In genomic region chr1:39923395-39924337, GRCm38 (mm10) we compare ENCODE assay signal across 8 mouse cellular contexts. TPM values are rescaled to one million over a fixed set of nuclear protein-coding genes. Genes with fewer than 3 reads are reported as not detected.
DNase-seq lines count a peak whose midpoint lies in the region; ATAC-seq and TF ChIP-seq lines count a peak whose summit lies in the region.

No protein-coding gene starts in this region.

- H3K27ac ChIP-seq in lung, embryonic 14.5 days (ENCODE audit: low read depth): peak overlapping the region; percentile 33
- peak overlapping the region; percentile 60 for H3K27ac ChIP-seq in heart, embryonic 15.5 days
- H3K27ac ChIP-seq in liver, postnatal 0 days (ENCODE audit: low read depth): peak overlapping the region; percentile 67

- no peaks in the 10 kb centered on the region for H3K9me3 ChIP-seq in lung, embryonic 14.5 days (ENCODE audit: low read depth, low read length)
- H3K9me3 ChIP-seq in heart, embryonic 15.5 days (replicated peaks): no peaks in the 10 kb centered on the region
- no peaks in the 10 kb centered on the region for H3K9me3 ChIP-seq in liver, postnatal 0 days (ENCODE audit: low read length)

- ATAC-seq in lung, embryonic 14.5 days (ENCODE audit: insufficient read depth): peak; percentile 32; the same call in 1 of the 2 replicates
- 0 out of 2 replicates have a peak, but pooled peaks have one; percentile 33 for ATAC-seq in heart, embryonic 15.5 days (replicated peaks; ENCODE audit: insufficient number of reproducible peaks, insufficient read depth, low FRiP score, low read depth)
- ATAC-seq in liver, postnatal 0 days: peak; percentile 21; the same call in 1 of the 2 replicates

- no peak overlapping the region for H3K4me3 ChIP-seq in lung, embryonic 14.5 days (ENCODE audit: low read depth, low read length)
- no peak overlapping the region for H3K4me3 ChIP-seq in heart, embryonic 15.5 days
- no peak overlapping the region for H3K4me3 ChIP-seq in liver, postnatal 0 days (ENCODE audit: low read depth, low read length)

- H3K4me2 ChIP-seq in lung, embryonic 14.5 days: peak overlapping the region; percentile 24; the same call in 1 of the 2 replicates
- peak overlapping the region; percentile 38 for H3K4me2 ChIP-seq in heart, embryonic 15.5 days
- peak overlapping the region; percentile 55 for H3K4me2 ChIP-seq in liver, postnatal 0 days (ENCODE audit: low read depth, low read length)

- 17% methylated on average over 15 of the region's 15 CpGs for WGBS in lung, embryonic 14.5 days
- WGBS in heart, embryonic 15.5 days: 12% methylated on average over 15 of the region's 15 CpGs
- WGBS in liver, postnatal 0 days (ENCODE audit: insufficient replicate concordance): 22% methylated on average over 15 of the region's 15 CpGs

- no peak overlapping the region for H3K9ac ChIP-seq in lung, embryonic 14.5 days
- peak overlapping the region; percentile 15 for H3K9ac ChIP-seq in heart, embryonic 15.5 days
- no peak overlapping the region for H3K9ac ChIP-seq in liver, postnatal 0 days (replicated peaks)

- peaks cover 29% of the 10 kb centered on the region for H3K4me1 ChIP-seq in lung, embryonic 14.5 days (ENCODE audit: insufficient read depth)
- H3K4me1 ChIP-seq in heart, embryonic 15.5 days (replicated peaks): peaks cover 76% of the 10 kb centered on the region
- peaks cover 56% of the 10 kb centered on the region for H3K4me1 ChIP-seq in liver, postnatal 0 days (ENCODE audit: insufficient read depth)

- H3K36me3 ChIP-seq in lung, embryonic 14.5 days (ENCODE audit: insufficient read depth): peaks cover 14% of the 10 kb centered on the region; the same call in 1 of the 2 replicates
- H3K36me3 ChIP-seq in heart, embryonic 15.5 days: no peaks in the 10 kb centered on the region
- no peaks in the 10 kb centered on the region for H3K36me3 ChIP-seq in liver, postnatal 0 days (replicated peaks; ENCODE audit: insufficient read depth, low read length)

- DNase-seq in lung, embryonic 14.5 days: peak; percentile 62
- DNase-seq in lung, postnatal 25 days (ENCODE audit: low spot score): no peak
- peak; percentile 86 for DNase-seq in ZHBTc4 (ENCODE audit: low read depth, low spot score)
- no peak for DNase-seq in liver, postnatal 0 days
- DNase-seq in left cerebral cortex, postnatal 36 days (ENCODE audit: low spot score in 2 of 2): no peak
- DNase-seq in gastrocnemius, adult 8-10 months (ENCODE audit: low spot score in 2 of 2): no peak
- DNase-seq in cerebellum, adult 18-20 months: no peak

- intact Hi-C loops in left cerebral cortex, postnatal 36 days (cut with DNase I): no loop called here

- H3K27me3 ChIP-seq in lung, embryonic 14.5 days (ENCODE audit: insufficient read depth, low read length): no peaks in the 10 kb centered on the region
- H3K27me3 ChIP-seq in heart, embryonic 15.5 days: no peaks in the 10 kb centered on the region
- H3K27me3 ChIP-seq in liver, postnatal 0 days (ENCODE audit: insufficient read depth, low read length): no peaks in the 10 kb centered on the region

- no peak; the same call in 1 of the 2 replicates for TF ChIP-seq CTCF in lung, embryonic 14.5 days (IDR thresholded peaks at IDR 0.05; ENCODE audit: low read depth)
- peak; percentile 22; the same call in 1 of the 2 replicates for TF ChIP-seq CTCF in liver, postnatal 0 days (IDR thresholded peaks at IDR 0.05; ENCODE audit: low read depth)

- TF ChIP-seq EP300 in liver, postnatal 0 days (IDR thresholded peaks at IDR 0.05; ENCODE audit: low read depth): no peak

RNA-seq across cellular contexts. Expression of gene Map4k4, which starts 23.0 kb away (rescaled TPM):
- polyA plus RNA-seq in lung, embryonic 14.5 days (2014; fragmentation: Nextera tagmentation; extraction: Ambion mirVana): 44.7 and 49.3 TPM in 2 replicates
- polyA plus RNA-seq in heart, embryonic 15.5 days (2015; fragmentation: Nextera tagmentation; extraction: Ambion mirVana): 22.9 and 24.8 TPM in 2 replicates
- 4.0 and 4.2 TPM in 2 replicates for polyA plus RNA-seq in liver, postnatal 0 days (2015; fragmentation: Nextera tagmentation; extraction: Ambion mirVana)
- total RNA-seq in left cerebral cortex, postnatal 36 days (2021): 100 to 1,000 TPM; 103 to 130 TPM
- total RNA-seq in gastrocnemius, adult 8-10 months (2022): 10 to 100 TPM; 10.5 to 18.2 (median 16.4) TPM

Comparison
In these comparisons a context has a peak if more than half of its experiments do, and no peak if none do; other contexts are left out.
1. DNase-seq: peak in lung, embryonic 14.5 days (single experiment) and ZHBTc4 (single experiment); none in lung, postnatal 25 days (single experiment), liver, postnatal 0 days (single experiment), left cerebral cortex, postnatal 36 days (0 of 2), gastrocnemius, adult 8-10 months (0 of 2) and cerebellum, adult 18-20 months (0 of 2).
2. Peak in every context shown above with its lines, with median percentiles within 50 percentile points of each other: ATAC-seq, H3K27ac ChIP-seq and H3K4me2 ChIP-seq.